Mouse (Mus musculus) B cell, adult 62 days (primary cell): ENCODE measurements around the gene Mpst. TPM values are rescaled to one million over a fixed set of nuclear protein-coding genes. Genes with fewer than 3 reads are reported as not detected.

Experiments
- total RNA-seq: library from RNA; stranded (reverse); gene quantifications from 4 replicates; pipeline ENCODE4 v1.2.4, GENCODE M21; 2023

Gene Mpst
- total RNA-seq: 18.6 to 23.2 TPM (median 22.5 TPM) in 4 replicates

DNA sequence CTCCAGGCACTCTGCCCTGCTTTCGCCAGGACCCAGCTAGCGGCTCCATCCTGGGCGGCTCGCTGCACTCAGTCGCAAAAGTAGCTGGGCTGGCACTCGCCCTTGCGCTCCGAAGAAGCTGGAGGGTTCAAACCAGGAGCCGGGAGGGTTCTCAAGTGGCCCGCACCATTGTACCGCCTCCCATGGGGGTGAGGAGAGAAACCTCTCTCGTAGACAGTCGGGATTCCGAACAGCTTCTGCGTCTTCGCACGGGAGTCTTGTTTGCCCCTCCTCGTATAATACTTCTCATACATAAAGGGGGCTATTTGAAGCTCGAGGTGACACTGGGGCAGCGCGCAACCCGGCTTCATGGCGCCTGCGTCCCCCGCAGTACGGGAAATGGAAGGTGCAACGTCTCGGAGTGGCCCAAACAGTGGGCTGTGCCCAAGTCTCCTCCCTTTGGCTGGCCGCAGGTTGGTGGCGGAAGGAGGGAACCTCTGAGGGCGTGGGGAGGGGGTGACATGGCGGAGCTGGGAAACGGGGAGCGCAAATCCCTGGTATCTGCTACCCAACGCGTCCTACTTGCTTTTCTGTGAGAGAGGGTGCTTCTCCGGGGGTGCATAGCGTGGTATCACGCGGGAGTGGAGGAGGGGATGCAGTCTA is at the start of gene Mpst:
TSS of gene Mpst (plus strand) at position 124 of the 642 bp plus-strand sequence.

DNA sequence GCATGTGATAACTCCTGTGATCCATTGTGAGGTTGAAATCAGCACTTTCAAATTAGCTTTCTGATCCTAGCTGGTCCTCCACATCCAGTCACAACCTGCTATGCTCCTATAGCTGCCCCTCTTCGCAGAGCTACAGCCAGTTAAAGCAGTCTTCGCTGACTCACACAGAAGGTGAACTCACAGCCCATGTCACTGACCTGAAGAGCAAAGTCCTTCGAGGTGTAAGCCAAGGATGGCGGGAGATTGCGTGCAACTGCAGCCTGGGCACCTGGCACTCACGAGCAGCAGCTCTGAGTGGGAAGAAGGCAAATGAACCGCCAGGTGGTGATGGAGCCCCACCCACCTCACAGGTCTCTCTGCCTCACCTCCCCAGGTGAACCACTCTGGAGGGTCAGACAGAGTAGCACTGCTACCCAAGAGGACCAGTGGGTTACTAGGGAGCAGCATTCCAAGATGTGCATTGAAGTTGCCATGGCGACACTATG is 10.7 kb upstream of the Mpst start, which contains the start of gene Tex33:
TSS of gene Tex33 (minus strand) at position 435 of the 485 bp plus-strand sequence.

DNA sequence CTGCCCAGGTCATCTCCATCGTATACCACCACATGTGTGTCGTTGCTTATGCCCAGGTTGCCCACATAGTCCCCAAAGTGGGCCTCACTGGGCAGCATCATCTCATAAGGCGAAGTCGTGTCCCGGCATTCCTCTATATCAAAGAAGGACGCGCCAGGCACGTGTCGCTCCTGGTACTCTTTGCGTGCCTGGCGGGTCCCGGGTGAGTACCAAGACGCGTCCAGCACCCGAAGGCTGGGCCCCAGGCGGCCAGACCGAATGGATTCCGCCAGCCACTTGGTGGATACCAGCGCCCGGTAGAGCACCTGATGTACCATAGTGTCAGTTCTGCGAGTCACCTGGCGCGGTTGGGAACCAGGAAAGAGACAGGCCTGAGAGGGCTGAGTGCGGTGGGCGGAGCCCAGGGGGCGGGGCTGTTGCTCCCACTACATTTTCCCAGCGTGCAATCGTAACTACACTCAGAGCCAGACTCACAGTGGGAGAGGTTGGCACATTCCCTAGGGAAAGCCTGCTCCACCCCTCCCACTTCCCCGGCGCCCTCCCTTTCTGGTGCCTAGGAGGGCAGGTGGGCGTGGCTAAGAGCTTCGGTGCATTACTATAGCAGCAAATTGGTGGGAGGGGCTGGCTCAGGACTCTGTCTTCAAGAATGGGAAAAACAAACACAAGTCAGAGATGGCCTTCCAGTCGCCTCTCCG is 552 bp upstream of the Mpst start, which contains the start of gene Tst:
TSS of gene Tst (minus strand) at position 391 of the 695 bp plus-strand sequence.

DNA sequence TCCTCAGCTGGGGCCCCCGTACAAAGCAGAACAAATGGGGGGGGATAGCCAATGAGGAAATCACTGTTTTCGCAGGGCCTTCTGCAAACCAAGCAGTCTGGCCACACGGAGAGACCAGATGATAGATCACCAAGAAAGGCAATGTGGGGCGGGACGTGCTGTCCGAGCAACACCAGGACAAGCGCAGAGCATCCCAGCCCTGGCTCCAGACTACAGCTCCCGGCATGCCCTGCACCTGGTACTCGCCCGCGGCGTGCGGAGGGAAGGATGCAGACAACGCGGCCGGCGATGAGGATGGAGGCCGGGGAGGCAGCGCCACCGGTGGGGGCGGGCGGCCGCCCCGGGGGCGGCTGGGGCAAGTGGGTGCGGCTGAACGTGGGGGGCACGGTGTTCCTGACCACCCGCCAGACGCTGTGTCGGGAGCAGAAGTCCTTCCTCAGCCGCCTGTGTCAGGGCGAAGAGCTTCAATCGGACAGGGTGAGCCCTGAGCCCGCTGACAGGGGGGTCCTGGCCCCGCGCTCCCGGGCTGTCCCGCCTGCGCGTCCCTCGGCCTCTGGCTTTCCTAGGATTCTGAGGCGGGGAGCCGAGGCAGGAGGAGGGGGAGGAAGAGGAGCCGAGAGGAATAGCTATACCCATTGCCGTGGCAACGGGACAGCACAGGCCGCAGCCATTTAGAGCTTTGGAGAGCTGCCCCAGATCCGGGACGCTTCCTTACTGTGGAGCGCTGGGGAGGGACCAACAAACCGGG is 22.3 kb downstream of the Mpst start, which contains the start of gene Kctd17:
TSS of gene Kctd17 (plus strand) at position 174 of the 748 bp plus-strand sequence.

Other genes starting within 250 kb of the Mpst start
- 31.4 to 39.8 TPM (median 35.4 TPM) in 4 replicates for gene Ift27, start 232.3 kb upstream of the Mpst start, total RNA-seq
- not detected in 4 replicates for gene Pvalb, start 200.0 kb upstream of the Mpst start, total RNA-seq
- gene Ncf4, start 161.6 kb upstream of the Mpst start, total RNA-seq: 285 to 330 TPM (median 294 TPM) in 4 replicates
- gene Csf2rb2, start 100.7 kb upstream of the Mpst start, total RNA-seq: 0.50 to 1.4 TPM (median 0.95 TPM) in 4 replicates
- gene Csf2rb, start 80.7 kb upstream of the Mpst start, total RNA-seq: 21.1 to 26.8 TPM (median 22.9 TPM) in 4 replicates
- gene Tex33, start 10.5 kb upstream of the Mpst start, total RNA-seq: not detected in 4 replicates
- gene Tst, start 509 bp upstream of the Mpst start, total RNA-seq: 0.75 to 1.9 TPM (median 1.5 TPM) in 4 replicates
- gene Kctd17, start 22.1 kb downstream of the Mpst start, total RNA-seq: 0.44 to 0.75 TPM (median 0.54 TPM) in 3 of 4 replicates, not detected in the other
- gene Tmprss6, start 62.2 kb downstream of the Mpst start, total RNA-seq: not detected in 4 replicates
- 3.7 to 4.7 TPM (median 3.9 TPM) in 4 replicates for gene Il2rb, start 88.9 kb downstream of the Mpst start, total RNA-seq
- gene C1qtnf6, start 125.0 kb downstream of the Mpst start, total RNA-seq: not detected in 4 replicates
- not detected in 4 replicates for gene Sstr3, start 138.3 kb downstream of the Mpst start, total RNA-seq
- 761 to 837 TPM (median 813 TPM) in 4 replicates for gene Rac2, start 166.4 kb downstream of the Mpst start, total RNA-seq
- gene Cyth4, start 190.6 kb downstream of the Mpst start, total RNA-seq: 157 to 169 TPM (median 159 TPM) in 4 replicates